Mouse (Mus musculus) E14TG2a.4 (cell line): ENCODE data around the gene Ccdc88b.
"Not testable (repeated sequence)": the region's sequence is repeated elsewhere in the genome, so short reads cannot be mapped to it uniquely, and the experiment has no call there.

ENCODE experiments used
- H3K27me3 ChIP-seq: 2 replicates; pipeline ENCODE4 v1.6.1; 2014; ENCODE audit warnings: low read length, control low read depth; ENCODE audit not compliant: insufficient read depth
- H3K36me3 ChIP-seq: 2 replicates; pipeline ENCODE4 v1.6.1; 2014; ENCODE audit warnings: low read length, control low read depth; ENCODE audit not compliant: insufficient read depth
- H3K4me1 ChIP-seq: replicated peaks from 2 replicates; pipeline ENCODE4 v1.6.1; 2014; ENCODE audit warnings: low read depth, low read length, control low read depth
- H3K4me3 ChIP-seq: replicated peaks from 2 replicates; pipeline ENCODE4 v1.5.1; 2014; ENCODE audit warnings: mild to moderate bottlenecking, low read length
- H3K9me3 ChIP-seq: 2 replicates; pipeline ENCODE4 v1.6.1; 2014; ENCODE audit warnings: low read length, control low read depth
- CTCF ChIP-seq: conservative IDR thresholded peaks from 2 replicates; pipeline ENCODE4 v1.5.1; 2014; ENCODE audit warnings: low read length
- NANOG ChIP-seq: IDR thresholded peaks from 2 replicates; pipeline ENCODE4 v1.6.1; 2014; ENCODE audit warnings: borderline replicate concordance, low read length, mixed read lengths
- POU5F1 ChIP-seq: IDR thresholded peaks from 2 replicates; pipeline ENCODE4 v1.6.1; 2014; ENCODE audit warnings: low read length, borderline replicate concordance

The Ccdc88b gene

DNA sequence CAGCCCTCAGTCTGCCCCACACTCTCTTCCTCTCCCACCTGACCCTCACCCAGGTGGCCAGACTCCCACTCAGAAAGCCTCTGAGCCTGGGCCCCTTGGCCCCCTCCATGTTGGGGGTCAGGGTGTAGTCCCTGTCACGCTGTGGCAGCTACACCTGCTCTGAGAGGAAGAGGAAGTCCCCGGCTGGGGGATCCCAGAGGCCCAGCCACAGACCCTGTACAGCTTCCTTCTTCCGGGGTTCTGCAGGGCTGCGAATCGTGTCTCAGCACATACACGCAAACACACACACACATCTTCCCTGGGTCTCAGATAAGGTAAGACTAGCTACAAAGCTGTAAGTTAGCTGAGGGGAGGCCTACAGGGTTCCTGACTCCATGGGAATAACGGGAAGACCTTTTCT, at the start of gene Ccdc88b:
Ccdc88b (minus strand) TSS at position 181 of the 400 bp plus-strand sequence.
- no peak for TF ChIP-seq POU5F1
- Histone ChIP-seq H3K27me3 (peaks cover 31% of the 10 kb centered on the region), H3K36me3 (no peaks in the 10 kb centered on the region), H3K4me1 (peaks cover 48% of the 10 kb centered on the region), H3K9me3 (no peaks in the 10 kb centered on the region), H3K4me3 (no peak within 1 kb of the TSS)

DNA sequence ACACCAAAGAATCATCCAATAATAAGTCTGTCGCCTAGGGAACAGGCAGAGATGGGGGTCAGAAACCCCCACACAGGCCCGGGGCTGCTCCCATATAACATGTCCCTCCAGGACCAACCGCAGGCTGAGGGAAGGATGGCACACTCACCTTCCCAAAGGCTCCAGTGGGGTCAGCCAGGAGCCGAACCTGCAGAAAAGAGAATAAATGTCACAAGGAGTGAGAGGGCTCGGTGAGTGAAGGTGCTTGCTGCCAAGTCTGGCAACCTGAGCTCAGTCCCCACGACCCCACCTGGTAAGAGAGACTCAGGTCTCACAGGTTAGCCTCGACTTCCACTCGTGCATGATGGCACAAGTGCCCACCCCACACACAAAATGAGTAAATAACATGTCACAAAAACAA, 49.1 kb upstream of the Ccdc88b start:
- no peak for TF ChIP-seq CTCF
- TF ChIP-seq NANOG = no peak
- TF ChIP-seq POU5F1 = no peak
- Histone ChIP-seq H3K36me3 (peaks cover 50% of the 10 kb centered on the region), H3K27me3 (no peaks in the 10 kb centered on the region), H3K4me3 (no peak overlapping the region), H3K9me3 (no peaks in the 10 kb centered on the region), H3K4me1 (peaks cover 37% of the 10 kb centered on the region)

DNA sequence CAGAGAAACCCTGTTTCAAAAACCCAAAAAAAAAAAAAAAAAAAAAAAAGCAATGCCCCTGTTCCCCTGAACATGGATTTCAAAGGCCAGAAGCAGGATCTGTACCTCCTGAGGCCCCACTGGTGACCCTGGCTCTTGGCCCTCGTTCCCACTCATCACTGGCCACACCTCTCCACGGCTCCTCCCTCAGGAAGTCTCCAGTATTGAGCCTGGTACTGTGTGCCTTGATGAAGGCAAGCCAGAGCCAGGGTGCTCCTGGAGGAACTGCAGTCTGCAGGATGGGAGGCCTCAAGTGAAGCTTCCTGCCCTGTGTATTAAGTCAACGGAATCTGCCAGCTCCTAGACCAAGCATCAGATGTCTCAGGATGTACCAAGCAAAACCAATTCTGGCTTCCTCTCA, 48.2 kb upstream of the Ccdc88b start:
- Histone ChIP-seq H3K4me1 (peaks cover 28% of the 10 kb centered on the region), H3K27me3 (no peaks in the 10 kb centered on the region), H3K9me3 (no peaks in the 10 kb centered on the region), H3K4me3 (no peak overlapping the region), H3K36me3 (peaks cover 41% of the 10 kb centered on the region)
- TF ChIP-seq NANOG (no peak), CTCF (no peak), POU5F1 (no peak)

DNA sequence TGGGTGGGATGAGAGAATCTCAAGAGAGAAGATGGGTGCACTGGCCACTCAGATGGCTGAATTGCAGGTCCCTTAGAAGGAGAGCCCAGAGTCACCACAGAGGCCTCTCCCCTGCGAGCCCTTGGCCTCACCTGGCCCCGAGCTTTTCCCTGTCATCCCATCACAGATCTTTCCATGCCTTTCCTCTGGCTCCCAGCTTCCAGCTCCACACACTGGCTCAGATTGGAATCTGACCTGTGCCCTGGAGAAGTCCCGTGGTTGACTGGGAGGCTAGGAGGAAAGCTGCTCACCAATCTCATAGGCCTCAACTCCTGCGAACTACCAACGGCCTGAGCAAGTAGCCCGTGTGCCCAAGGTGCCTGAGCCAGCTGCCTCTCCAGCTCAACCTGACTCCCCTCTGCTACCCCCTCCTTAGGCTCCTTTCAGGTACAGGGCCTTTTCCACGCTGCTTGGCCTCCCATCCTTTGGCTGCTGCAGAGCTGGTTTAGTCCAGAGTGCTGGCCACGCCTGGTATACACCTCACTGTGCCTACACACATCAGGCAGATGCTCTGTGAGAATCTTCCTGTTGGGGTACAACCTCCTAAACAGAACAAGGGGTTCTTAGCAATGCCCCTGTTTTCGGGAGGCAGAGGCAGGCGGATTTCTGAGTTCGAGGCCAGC, 47.6 kb upstream of the Ccdc88b start:
- H3K4me3 ChIP-seq = no peak overlapping the region
- no peaks in the 10 kb centered on the region for H3K27me3 ChIP-seq
- peaks cover 38% of the 10 kb centered on the region for H3K36me3 ChIP-seq
- TF ChIP-seq NANOG = no peak
- no peak for TF ChIP-seq CTCF
- TF ChIP-seq POU5F1 = no peak
- peaks cover 24% of the 10 kb centered on the region for H3K4me1 ChIP-seq
- H3K9me3 ChIP-seq = peaks cover 5% of the 10 kb centered on the region; the same call in 1 of the 2 replicates

DNA sequence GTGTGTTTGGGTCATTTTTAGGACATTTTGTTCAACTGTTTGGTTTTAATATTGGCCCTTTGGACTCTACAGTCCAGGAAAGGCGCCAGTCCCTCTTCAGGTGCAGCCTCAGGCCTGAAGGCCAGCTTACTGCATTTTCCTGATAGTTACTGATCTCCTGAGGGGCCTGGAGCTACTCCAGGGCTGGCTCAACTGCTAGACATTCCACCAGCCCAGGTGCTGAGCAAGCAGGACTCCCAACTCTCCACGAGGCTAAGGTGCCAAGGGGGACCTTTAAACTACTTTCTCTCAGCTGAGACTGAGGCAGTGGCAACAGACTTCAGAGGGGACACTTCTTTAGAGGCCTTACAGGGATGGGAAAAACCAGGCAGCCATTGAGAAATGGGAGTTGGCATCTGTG, 46.8 kb upstream of the Ccdc88b start:
- no peaks in the 10 kb centered on the region for H3K27me3 ChIP-seq
- no peak for TF ChIP-seq POU5F1
- no peak for TF ChIP-seq NANOG
- no peak for TF ChIP-seq CTCF
- peaks cover 12% of the 10 kb centered on the region for H3K9me3 ChIP-seq
- H3K4me3 ChIP-seq = no peak overlapping the region
- H3K36me3 ChIP-seq = peaks cover 38% of the 10 kb centered on the region
- H3K4me1 ChIP-seq = peaks cover 24% of the 10 kb centered on the region

DNA sequence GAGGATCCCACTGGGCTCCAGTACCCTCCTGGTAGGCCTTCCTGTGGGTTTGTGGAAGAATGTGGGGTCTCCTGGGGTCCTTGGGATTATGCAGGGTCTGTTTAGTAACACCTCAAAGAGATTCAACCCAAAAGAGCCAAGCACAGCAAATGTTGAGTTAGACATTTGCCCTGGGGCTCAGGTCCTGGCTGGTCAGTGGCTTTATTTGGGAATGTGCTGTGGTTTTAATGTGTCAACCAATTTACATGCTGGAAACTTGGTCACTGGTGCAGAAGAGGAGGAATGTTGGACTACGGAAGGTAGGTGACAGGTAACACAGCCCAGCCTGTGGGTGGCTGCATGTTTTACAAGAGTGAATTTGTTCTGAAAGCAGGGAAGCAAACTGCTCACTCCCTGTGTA, 45.0 kb upstream of the Ccdc88b start:
- H3K4me3 ChIP-seq = no peak overlapping the region
- peaks cover 35% of the 10 kb centered on the region for H3K36me3 ChIP-seq
- H3K27me3 ChIP-seq = no peaks in the 10 kb centered on the region
- TF ChIP-seq CTCF (no peak), POU5F1 (no peak), NANOG (no peak)
- peaks cover 30% of the 10 kb centered on the region for H3K9me3 ChIP-seq
- H3K4me1 ChIP-seq = peaks cover 12% of the 10 kb centered on the region

DNA sequence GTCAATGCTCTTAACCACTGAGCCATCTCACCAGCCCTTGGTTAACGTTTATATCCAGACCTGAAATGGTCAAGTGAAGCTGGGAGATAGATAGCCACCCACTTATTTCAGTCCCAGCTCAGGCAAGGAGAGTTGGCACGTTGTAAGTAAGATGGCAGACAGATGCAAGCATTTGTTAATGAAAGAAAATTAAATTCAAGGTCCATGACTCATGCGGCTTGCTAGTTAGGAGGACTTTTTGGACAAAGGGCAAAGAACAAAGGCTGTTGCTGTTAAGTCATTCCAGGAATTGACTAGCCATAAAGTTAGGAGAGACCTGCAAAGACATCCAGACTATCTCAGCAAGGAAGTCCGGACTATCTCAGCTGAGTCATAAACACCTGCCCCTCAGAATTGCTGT, 41.6 kb upstream of the Ccdc88b start:
- Histone ChIP-seq H3K4me1 (no peaks in the 10 kb centered on the region), H3K36me3 (peaks cover 2% of the 10 kb centered on the region; the same call in 1 of the 2 replicates), H3K4me3 (no peak overlapping the region), H3K9me3 (peaks cover 62% of the 10 kb centered on the region), H3K27me3 (no peaks in the 10 kb centered on the region)
- TF ChIP-seq CTCF = no peak
- TF ChIP-seq NANOG = no peak
- no peak for TF ChIP-seq POU5F1

DNA sequence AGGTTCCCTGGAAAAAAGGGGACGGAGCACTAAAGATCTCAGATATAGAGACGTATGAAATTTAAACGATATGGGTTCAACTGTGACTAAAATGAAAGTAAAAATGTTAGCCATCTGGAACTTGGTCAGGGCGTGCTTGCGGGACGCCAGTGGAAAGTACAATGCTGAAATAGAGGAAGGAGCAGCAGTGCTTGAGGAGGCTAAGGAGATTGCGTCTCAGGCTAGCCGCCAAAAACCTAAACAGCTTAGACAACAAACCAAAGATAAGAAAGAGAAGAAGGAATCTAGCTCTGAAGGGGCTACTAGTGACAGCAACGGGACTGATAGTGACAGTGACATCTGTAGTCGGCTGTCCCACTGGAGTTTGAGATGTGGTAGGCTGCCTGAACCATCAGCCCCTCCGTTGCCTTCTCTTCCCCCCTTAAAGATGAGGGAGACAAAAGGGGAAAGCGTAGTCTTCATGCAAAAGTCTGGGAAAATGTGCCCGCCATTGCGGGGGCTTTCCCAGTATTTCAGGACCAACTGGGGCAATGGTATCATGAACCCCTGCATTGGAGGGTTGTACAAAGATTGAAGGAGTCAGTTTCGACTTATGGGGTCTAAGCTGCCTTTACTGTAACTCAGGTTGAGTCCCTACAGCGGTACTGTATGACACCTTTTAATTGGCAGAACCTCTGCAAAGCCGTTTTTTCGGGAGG, 37.7 kb upstream of the Ccdc88b start:
- not testable (repeated sequence) for H3K4me1 ChIP-seq, H3K36me3 ChIP-seq, H3K27me3 ChIP-seq, H3K4me3 ChIP-seq
- peaks cover 58% of the 10 kb centered on the region for H3K9me3 ChIP-seq

DNA sequence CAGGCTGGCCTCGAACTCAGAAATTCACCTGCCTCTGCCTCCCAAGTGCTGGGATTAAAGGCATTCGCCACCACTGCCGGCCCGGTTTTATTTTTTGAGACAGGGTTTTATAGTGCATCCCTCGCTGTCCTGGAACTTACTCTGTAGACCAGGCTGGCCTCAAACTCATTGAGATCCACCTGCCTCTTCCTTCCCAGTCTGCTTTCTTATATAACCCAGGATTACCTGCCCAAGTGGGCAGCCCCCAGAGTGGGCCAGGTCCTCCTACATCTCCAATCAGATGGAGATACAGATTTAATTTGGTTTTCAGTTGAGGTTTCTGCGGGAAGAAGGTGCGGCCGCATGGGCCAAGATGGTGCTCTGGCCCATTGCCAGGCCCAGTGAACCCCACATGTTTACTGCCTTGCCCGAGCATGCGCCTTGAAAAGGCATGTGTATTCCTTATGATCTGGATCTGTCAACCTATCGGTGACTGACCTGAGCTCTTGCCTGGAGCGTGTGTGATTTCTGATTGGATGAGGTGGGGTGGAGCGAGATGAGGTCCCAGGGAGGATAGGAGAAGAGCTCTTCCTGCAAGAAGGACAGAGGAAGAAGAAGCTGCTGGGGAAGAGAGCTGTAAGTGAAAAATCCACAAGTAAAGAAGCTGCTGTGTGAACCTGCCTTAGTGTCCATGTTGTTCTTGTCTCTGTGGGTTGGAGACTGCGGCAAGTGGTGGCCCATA, 35.9 kb upstream of the Ccdc88b start:
- Histone ChIP-seq H3K9me3 (peaks cover 41% of the 10 kb centered on the region), H3K36me3 (no peaks in the 10 kb centered on the region), H3K27me3 (no peaks in the 10 kb centered on the region), H3K4me1 (peaks cover 8% of the 10 kb centered on the region), H3K4me3 (no peak overlapping the region)
- TF ChIP-seq CTCF (no peak), POU5F1 (no peak), NANOG (no peak)
